Mouse (Mus musculus) lung, postnatal 14 days (tissue): Measurements from ENCODE around the gene Rbpjl.

Experiments used
- DNase-seq: peaks from one replicate; pipeline ENCODE4 v3.0.0; 2021

The Rbpjl gene

GRCm38 (mm10) chr2:164448921-164449320, 46.0 kb downstream of the Rbpjl start:
- DNase-seq = no peak

- no peak for DNase-seq
These were observed 46.6 kb downstream of the Rbpjl start for GRCm38 (mm10) chr2:164449341-164450042.

GRCm38 (mm10) chr2:164452000-164452676, 49.2 kb downstream of the Rbpjl start:
- DNase-seq = peak; percentile 75

GRCm38 (mm10) chr2:164453047-164453757, 50.3 kb downstream of the Rbpjl start:
- no peak for DNase-seq

DNA sequence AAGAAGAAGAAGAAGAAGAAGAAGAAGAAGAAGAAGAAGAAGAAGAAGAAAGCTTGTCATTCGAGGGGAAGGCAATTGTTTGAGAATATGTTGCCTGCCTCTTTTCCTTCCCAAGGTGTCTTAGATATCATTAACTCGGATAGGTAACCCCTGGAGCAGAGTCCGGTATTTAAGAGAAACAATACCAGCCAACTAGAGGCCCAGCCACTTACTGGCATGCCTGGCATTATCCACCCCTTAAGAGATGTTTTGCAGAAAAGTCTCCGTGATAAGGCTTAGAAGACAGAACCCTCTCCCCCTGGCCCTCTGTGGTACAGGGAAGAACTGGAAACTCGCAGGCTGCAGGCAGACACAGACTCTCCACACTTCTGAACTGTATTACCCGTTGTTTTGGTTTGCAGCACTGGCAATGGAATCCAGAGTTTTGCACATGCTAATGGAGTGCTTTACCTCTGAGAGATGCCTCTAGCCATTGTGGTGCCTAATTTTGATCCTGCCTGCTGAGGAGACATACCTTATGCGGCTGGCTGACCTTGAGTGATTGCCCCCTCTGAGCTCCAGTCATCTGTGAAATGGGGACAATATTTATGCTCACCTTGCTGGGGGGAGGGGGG, 51.1 kb downstream of the Rbpjl start:
- DNase-seq = no peak

DNA sequence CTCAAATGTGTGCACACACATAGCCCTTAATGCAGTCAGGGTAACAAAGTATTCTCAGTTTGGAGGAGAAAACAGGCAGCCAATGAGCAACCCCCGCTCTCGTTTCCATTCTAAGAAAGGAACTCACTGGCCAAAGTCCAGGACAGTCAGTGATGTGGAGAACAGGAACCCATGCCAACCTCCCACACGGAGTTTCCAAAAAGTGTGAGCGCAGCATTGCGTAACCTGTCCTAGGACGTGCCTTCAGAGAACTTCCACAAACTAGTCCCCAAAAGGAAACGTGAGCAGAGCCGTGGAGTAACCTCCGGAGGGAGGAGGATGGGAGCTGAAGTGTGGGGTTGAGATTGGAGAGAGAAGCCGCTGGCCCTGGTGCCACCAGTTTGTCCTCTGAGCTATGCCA, 51.9 kb downstream of the Rbpjl start:
- DNase-seq = peak; percentile 91

- DNase-seq = peak; percentile 67
These were observed 52.7 kb downstream of the Rbpjl start for GRCm38 (mm10) chr2:164455421-164456190.

GRCm38 (mm10) chr2:164456413-164456812, 53.5 kb downstream of the Rbpjl start:
- no peak for DNase-seq

GRCm38 (mm10) chr2:164456864-164457300, 53.9 kb downstream of the Rbpjl start, which contains the start of gene Sys1:
Gene Sys1, plus strand, starts transcription at chr2:164456964.
- no peak for DNase-seq

DNA sequence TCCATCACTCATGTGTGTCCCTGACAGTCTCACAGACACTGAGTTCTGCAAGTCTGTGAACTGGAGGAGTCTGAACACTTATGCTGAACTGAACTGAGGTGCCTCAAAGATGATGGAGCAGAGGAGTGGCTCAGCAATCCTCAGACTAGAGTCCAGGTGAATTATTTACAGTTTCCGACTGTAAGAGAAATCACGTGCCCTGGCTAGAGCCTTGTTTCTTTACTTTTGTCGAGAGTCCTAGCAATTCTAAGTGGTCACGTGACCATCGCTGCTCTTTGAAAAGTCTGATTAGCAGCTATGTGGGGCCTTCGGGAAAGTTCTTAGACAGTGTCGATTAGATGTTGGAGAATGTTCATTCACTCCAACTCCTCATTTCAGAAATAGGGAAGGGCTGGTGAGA, 55.0 kb downstream of the Rbpjl start:
- peak; percentile 57 for DNase-seq

DNA sequence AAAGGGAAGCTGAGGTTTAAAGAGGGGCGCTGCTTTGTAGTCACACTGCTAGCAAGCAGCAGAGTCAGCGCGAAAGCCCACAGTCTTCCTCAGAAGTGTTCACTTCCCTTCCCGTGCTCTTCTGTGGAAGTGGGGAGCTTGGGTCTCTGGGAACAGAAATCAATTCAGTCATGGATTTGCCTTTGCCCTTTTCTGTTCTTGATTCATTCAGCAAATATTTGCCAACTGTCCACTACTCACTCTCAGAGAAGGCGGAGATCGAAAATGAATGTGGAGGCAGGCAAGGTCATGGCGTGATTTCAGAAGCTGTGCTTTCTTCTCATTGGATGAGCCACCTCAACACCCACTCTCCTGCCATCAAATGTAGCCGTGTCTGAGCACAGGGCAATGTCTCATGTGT, 55.6 kb downstream of the Rbpjl start:
- no peak for DNase-seq

DNA sequence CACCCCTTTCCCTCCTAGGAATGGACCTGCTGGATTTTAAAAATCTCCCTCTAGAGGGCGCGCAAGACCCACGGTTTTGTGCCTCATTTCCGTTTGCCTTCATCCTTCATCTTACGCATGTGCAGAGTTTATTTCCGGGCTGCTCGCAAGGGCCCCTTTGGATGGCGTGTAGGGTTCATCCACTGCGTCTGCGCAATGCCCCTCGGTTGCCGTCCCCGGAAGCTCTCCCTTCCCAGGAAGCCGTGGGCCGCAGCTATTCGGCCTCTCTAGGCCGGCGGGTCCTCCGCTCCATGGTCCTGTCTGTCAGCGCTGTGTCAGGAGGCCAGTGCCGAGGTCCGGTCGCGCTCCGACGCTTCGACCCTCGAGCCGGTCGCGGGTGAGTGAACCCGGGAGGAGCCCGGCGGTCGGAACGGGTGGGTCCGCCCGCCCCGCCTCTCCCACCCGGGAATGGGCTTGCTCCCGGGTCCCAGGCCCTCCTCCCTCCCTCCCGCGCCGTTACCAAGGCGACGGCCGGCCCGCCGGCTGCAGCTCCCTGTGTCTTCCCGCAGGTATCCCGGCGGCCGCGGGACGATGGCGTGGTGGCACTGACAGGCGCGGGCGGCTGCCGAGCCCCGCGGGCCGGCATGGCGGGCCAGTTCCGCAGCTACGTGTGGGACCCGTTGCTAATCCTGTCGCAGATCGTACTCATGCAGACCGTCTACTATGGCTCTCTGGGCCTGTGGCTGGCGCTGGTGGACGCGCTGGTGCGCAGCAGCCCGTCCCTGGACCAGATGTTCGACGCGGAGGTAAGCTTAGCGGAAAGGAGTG, 58.0 kb downstream of the Rbpjl start, which contains the start of gene Gm20458:
TSS of gene Gm20458 (plus strand) at position 223 of the 807 bp plus-strand sequence.
- DNase-seq = peak; percentile 96
